15 mouse cellular contexts compared by ENCODE assay signal in genomic region chr11:59743307-59743706, GRCm38 (mm10).
"Had no signal": no experiment of that assay in that cellular context is flagged by ENCODE, and none has a peak within 500 bp of the region (broad histone marks: within the 10 kb centered on the region; RNA-seq: fewer than 3 reads in every experiment).

No protein-coding gene starts in this region.

- H3K4me2 ChIP-seq: limb, embryonic 13.5 days; midbrain, embryonic 13.5 days; neural tube, embryonic 15.5 days had no signal

- ATAC-seq: midbrain, embryonic 13.5 days had no signal

- H3K27me3 ChIP-seq: limb, embryonic 13.5 days; midbrain, embryonic 13.5 days; neural tube, embryonic 15.5 days had no signal

- H3K27ac ChIP-seq: kidney, postnatal 0 days; limb, embryonic 13.5 days; liver, embryonic 14.5 days; midbrain, embryonic 13.5 days; neural tube, embryonic 15.5 days had no signal

- H3K4me3 ChIP-seq: limb, embryonic 13.5 days; midbrain, embryonic 13.5 days; myocyte; neural tube, embryonic 15.5 days had no signal

- H3K9me3 ChIP-seq: limb, embryonic 13.5 days; midbrain, embryonic 13.5 days; neural tube, embryonic 15.5 days had no signal

- H3K9ac ChIP-seq: limb, embryonic 13.5 days; liver, embryonic 14.5 days; midbrain, embryonic 13.5 days; neural tube, embryonic 15.5 days had no signal

- H3K4me1 ChIP-seq: limb, embryonic 13.5 days; midbrain, embryonic 13.5 days; neural tube, embryonic 15.5 days had no signal

- DNase-seq: kidney, postnatal 36 days; layer of hippocampus, adult 9-11 months; layer of hippocampus, postnatal 36 days; left cerebral cortex, postnatal 4 days; lung, adult 18-20 months; right cerebral cortex, adult 18-20 months; right cerebral cortex, postnatal 25 days; thymus, adult 18-20 months; thymus, postnatal 14 days had no signal
